Mouse (Mus musculus): ENCODE data around the gene 4933411K16Rik. TPM values are rescaled to one million over a fixed set of nuclear protein-coding genes. Genes with fewer than 3 reads are reported as not detected.

The 4933411K16Rik gene
- polyA plus RNA-seq, 1 experiment from 2014 or later = not detected

DNA sequence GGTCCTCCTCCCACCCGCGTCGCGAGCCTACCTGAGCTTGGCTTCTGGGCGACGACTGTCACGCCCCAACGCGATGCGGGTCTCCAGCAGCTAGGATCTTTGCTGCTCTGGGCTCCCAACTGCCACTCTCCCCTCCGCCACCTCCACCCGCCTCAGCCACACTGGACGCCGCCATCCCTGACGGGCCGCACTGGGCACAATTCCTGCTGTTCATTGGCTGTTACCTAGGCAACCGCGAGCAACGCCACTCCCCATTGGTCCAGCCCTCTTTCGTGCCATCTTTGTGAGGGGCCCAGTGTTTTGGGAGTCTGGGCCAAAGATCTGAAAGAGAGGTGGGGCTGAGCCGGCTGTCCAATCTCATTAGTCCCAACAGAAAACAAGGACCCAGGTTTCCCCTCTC lies 34.1 kb downstream of the 4933411K16Rik start, which contains the start of gene Morn4:
Gene Morn4 (minus strand): TSS at position 192 of the 400 bp plus-strand sequence.
- Histone ChIP-seq H3K4me2 (replicated peaks) (peak within 1 kb of the TSS; percentile 93), H3K9ac (peak within 1 kb of the TSS; percentile 77), H3K4me1 (peaks cover 21% of the 10 kb centered on the region), H3K27ac (no peak within 1 kb of the TSS), H3K27me3 (replicated peaks) (no peaks in the 10 kb centered on the region), H3K9me3 (no peaks in the 10 kb centered on the region), H3K36me3 (no peaks in the 10 kb centered on the region), H3K4me3 (peak within 1 kb of the TSS; percentile 80)
- under 1% methylated on average over 21 of the region's 21 CpGs for WGBS
- ATAC-seq (ENCODE audit: low FRiP score, low read depth) = peak; percentile 79

DNA sequence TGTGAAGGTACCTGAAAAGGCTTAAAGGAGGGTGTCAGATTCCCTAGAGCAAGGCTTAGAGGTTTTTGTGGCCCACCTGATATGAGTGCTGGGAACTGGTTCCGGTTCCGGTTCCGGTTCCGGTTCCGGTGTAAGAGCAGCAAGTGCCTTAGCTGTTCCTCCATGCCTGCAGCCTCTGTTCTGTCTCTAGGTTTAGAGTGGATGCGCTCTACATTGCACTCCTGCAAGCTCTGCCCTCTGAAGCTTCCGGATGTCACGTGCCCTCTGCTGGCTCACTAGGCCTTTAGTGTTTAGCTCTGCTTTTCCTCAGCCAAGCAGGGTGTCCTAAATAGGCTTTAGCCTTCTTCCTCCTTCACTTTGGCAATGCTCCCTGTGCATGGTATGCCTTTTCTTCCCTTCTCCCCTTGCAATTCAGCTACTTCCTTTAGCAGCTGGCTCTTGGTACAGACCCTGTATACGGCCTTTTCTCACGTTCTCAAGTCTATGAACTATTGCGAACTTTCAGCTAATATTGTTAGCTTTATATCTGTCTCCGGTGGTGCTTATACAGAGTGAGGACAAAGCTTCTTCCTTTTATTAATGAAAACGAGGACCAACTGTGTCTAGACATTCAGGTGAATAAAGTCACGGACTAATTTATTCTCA lies 37.2 kb downstream of the 4933411K16Rik start:
- H3K4me1 ChIP-seq = peaks cover 31% of the 10 kb centered on the region
- H3K27me3 ChIP-seq (replicated peaks) = no peaks in the 10 kb centered on the region
- 0 out of 2 replicates have a peak overlapping the region, but pooled peaks have one; percentile 26 for H3K27ac ChIP-seq
- no peak overlapping the region for H3K9ac ChIP-seq
- peaks cover 5% of the 10 kb centered on the region; the same call in 1 of the 2 replicates for H3K36me3 ChIP-seq
- no peak for ATAC-seq (ENCODE audit: low FRiP score, low read depth)
- peak overlapping the region; percentile 79 for H3K4me2 ChIP-seq (replicated peaks)
- no peaks in the 10 kb centered on the region for H3K9me3 ChIP-seq
- H3K4me3 ChIP-seq = peak overlapping the region; percentile 96; the same call in 1 of the 2 replicates
- 31% methylated on average over 14 of the region's 14 CpGs for WGBS

DNA sequence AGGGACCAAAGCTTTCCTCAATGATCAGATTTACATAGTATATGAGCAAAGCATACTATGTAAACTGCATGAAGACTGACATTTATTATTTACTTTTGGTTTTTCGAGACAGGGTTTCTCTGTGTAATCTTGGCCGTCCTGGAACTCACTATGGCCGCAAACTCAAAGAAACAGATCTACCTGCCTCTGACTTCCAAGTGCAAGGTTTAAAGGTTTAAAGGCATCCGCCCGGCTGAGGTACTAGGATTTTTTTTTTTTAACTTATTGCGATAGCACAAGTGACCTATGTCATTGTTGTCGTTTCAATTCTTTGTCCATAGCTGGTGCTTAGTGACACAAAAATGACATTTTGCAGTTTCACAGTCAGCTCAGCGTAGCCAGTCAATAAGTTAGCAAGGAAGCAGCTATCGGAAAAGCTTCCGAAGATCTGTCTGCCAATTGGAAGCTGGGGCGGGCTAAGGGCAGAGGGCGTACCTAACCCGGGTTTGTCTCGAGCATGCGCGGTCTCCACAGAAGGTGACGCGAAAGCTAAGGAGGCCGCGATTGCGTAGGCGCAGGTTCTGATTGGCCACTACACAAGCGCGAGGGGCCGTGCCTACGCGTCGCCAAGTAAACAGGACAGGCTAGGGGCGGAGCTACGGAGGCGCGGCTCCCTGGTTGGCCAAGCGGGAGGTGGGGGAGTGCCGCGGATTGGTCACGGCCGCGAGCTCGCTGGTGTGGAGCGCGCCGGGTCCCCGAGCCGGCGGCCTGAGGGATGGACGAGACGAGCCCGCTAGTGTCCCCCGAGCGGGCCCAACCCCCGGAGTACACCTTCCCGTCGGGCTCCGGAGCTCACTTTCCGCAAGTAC lies 37.9 kb downstream of the 4933411K16Rik start, which contains the start of gene Pi4k2a:
Gene Pi4k2a (plus strand): TSS at position 723 of the 848 bp plus-strand sequence.
- Histone ChIP-seq H3K27ac (peak within 1 kb of the TSS; percentile 91), H3K9me3 (no peaks in the 10 kb centered on the region), H3K4me2 (replicated peaks) (peak within 1 kb of the TSS; percentile 79), H3K9ac (peak within 1 kb of the TSS; percentile 95), H3K27me3 (replicated peaks) (no peaks in the 10 kb centered on the region), H3K36me3 (peaks cover 5% of the 10 kb centered on the region; the same call in 1 of the 2 replicates), H3K4me3 (peak within 1 kb of the TSS; percentile 96), H3K4me1 (peaks cover 31% of the 10 kb centered on the region)
- WGBS = 2% methylated on average over 55 of the region's 55 CpGs
- peak; percentile 98 for ATAC-seq (ENCODE audit: low FRiP score, low read depth)

DNA sequence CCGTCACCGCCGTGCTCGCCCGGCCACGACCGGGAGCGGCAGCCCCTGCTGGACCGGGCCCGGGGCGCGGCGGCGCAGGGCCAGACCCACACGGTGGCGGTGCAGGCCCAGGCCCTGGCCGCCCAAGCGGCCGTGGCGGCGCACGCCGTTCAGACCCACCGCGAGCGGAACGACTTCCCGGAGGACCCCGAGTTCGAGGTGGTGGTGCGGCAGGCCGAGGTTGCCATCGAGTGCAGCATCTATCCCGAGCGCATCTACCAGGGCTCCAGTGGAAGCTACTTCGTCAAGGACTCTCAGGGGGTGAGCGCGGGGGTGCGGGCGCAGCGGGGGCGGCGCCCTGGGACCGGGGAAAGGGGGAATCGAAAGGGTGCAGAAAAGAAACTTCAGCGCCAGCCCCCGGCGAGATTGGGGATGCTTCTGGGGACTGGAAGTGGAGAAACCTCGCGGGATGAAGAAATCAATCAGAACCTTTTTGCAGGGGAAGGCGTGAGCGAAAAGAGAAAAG lies 38.6 kb downstream of the 4933411K16Rik start:
- ATAC-seq (ENCODE audit: low FRiP score, low read depth) = peak; percentile 72
- Histone ChIP-seq H3K4me3 (peak overlapping the region; percentile 96), H3K36me3 (peaks cover 8% of the 10 kb centered on the region), H3K27ac (peak overlapping the region; percentile 91), H3K9me3 (no peaks in the 10 kb centered on the region), H3K27me3 (replicated peaks) (no peaks in the 10 kb centered on the region), H3K4me2 (replicated peaks) (peak overlapping the region; percentile 79), H3K4me1 (peaks cover 27% of the 10 kb centered on the region), H3K9ac (peak overlapping the region; percentile 95)
- WGBS = under 1% methylated on average over 44 of the region's 52 CpGs

DNA sequence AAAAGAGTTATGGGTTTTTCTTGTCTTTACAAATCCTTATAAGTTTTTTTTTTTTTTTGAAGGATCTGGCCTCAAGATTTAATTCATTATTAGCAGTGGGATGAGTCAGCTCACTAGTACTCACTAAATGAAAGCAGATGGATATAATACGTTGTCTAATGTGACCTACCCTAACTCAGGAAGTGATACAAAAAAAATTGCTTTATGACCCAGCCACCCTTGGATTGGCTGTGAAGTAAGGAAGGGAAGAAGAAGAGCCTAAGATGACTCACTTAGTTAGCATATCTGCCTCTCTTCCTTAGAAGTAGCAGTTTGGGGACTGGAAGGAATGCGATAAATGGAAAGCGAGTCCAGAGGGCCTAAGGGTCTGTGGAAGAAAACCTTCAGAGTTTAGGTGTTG lies 47.4 kb downstream of the 4933411K16Rik start:
- no peaks in the 10 kb centered on the region for H3K4me1 ChIP-seq
- H3K9me3 ChIP-seq = no peaks in the 10 kb centered on the region
- H3K36me3 ChIP-seq = peaks cover 26% of the 10 kb centered on the region
- no peak overlapping the region for H3K4me2 ChIP-seq (replicated peaks)
- no peak overlapping the region for H3K27ac ChIP-seq
- ATAC-seq (ENCODE audit: low FRiP score, low read depth) = no peak
- no peak overlapping the region for H3K9ac ChIP-seq
- H3K27me3 ChIP-seq (replicated peaks) = no peaks in the 10 kb centered on the region
- H3K4me3 ChIP-seq = no peak overlapping the region
- WGBS = 89% methylated on average over 3 of the region's 3 CpGs

Other genes starting within 250 kb of the 4933411K16Rik start
- 15.2 and 19.1 TPM in 2 replicates for gene Frat1, start 222.3 kb upstream of the 4933411K16Rik start, polyA plus RNA-seq (2016; fragmentation: Nextera tagmentation; extraction: Ambion mirVana)
- gene Frat2, start 204.1 kb upstream of the 4933411K16Rik start, polyA plus RNA-seq (2016; fragmentation: Nextera tagmentation; extraction: Ambion mirVana) = 19.3 and 19.7 TPM in 2 replicates
- gene Rrp12, start 156.1 kb upstream of the 4933411K16Rik start, polyA plus RNA-seq (2016; fragmentation: Nextera tagmentation; extraction: Ambion mirVana) = 19.6 and 20.4 TPM in 2 replicates
- 577 and 583 TPM in 2 replicates for gene Pgam1, start 140.3 kb upstream of the 4933411K16Rik start, polyA plus RNA-seq (2016; fragmentation: Nextera tagmentation; extraction: Ambion mirVana)
- 67.0 and 68.3 TPM in 2 replicates for gene Exosc1, start 118.8 kb upstream of the 4933411K16Rik start, polyA plus RNA-seq (2016; fragmentation: Nextera tagmentation; extraction: Ambion mirVana)
- 79.2 and 82.1 TPM in 2 replicates for gene Zdhhc16, start 118.8 kb upstream of the 4933411K16Rik start, polyA plus RNA-seq (2016; fragmentation: Nextera tagmentation; extraction: Ambion mirVana)
- 34.7 and 38.4 TPM in 2 replicates for gene Mms19, start 71.1 kb upstream of the 4933411K16Rik start, polyA plus RNA-seq (2016; fragmentation: Nextera tagmentation; extraction: Ambion mirVana)
- gene Ubtd1, start 70.5 kb upstream of the 4933411K16Rik start, polyA plus RNA-seq (2016; fragmentation: Nextera tagmentation; extraction: Ambion mirVana) = 16.9 and 17.6 TPM in 2 replicates
- 0.18 TPM in 1 of 2 replicates, not detected in the other for gene Ankrd2, start 16.2 kb upstream of the 4933411K16Rik start, polyA plus RNA-seq (2016; fragmentation: Nextera tagmentation; extraction: Ambion mirVana)
- 0.98 and 1.0 TPM in 2 replicates for gene Hoga1, start 6.6 kb upstream of the 4933411K16Rik start, polyA plus RNA-seq (2016; fragmentation: Nextera tagmentation; extraction: Ambion mirVana)
- 93.6 and 98.9 TPM in 2 replicates for gene Morn4, start 34.1 kb downstream of the 4933411K16Rik start, polyA plus RNA-seq (2016; fragmentation: Nextera tagmentation; extraction: Ambion mirVana)
- 38.3 and 40.1 TPM in 2 replicates for gene Pi4k2a, start 38.2 kb downstream of the 4933411K16Rik start, polyA plus RNA-seq (2016; fragmentation: Nextera tagmentation; extraction: Ambion mirVana)
- gene Avpi1, start 76.8 kb downstream of the 4933411K16Rik start, polyA plus RNA-seq (2016; fragmentation: Nextera tagmentation; extraction: Ambion mirVana) = 9.0 and 9.3 TPM in 2 replicates
- gene Marveld1, start 95.2 kb downstream of the 4933411K16Rik start, polyA plus RNA-seq (2016; fragmentation: Nextera tagmentation; extraction: Ambion mirVana) = 8.9 and 12.1 TPM in 2 replicates
- gene Zfyve27, start 111.7 kb downstream of the 4933411K16Rik start, polyA plus RNA-seq (2016; fragmentation: Nextera tagmentation; extraction: Ambion mirVana) = 55.2 and 59.1 TPM in 2 replicates
- gene Sfrp5, start 150.0 kb downstream of the 4933411K16Rik start, polyA plus RNA-seq (2016; fragmentation: Nextera tagmentation; extraction: Ambion mirVana) = 8.1 and 12.8 TPM in 2 replicates
- gene Golga7b, start 195.3 kb downstream of the 4933411K16Rik start, polyA plus RNA-seq (2016; fragmentation: Nextera tagmentation; extraction: Ambion mirVana) = 19.8 and 22.9 TPM in 2 replicates